Mouse (Mus musculus) ES-CJ7 (cell line): Measurements from ENCODE around the gene Cst12.
"Not testable (repeated sequence)": the region's sequence is repeated elsewhere in the genome, so short reads cannot be mapped to it uniquely, and the experiment has no call there.

Experiments
- DNase-seq: peaks from one replicate; pipeline ENCODE4 v3.0.0; 2011; ENCODE audit warnings: low read depth, low spot score

Gene Cst12

DNA sequence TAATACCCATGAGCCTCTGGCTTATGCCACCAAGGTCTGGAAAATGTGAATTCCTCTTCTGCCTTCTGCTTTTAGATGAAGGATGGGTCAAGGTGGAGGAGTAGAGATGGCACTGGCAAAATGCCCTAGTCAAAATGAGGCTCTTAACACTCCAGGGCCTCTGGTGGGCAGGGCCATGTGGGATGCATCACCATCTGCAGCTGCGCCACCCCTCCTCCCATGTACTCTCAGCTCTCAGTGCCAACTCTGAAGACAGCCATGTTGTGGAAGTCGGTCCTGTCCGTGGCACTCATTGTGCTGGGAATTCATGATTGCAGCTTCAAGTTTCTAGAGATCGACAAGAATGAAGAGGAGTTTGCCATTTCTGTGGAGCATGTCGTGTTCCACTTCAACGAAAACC, at the start of gene Cst12:
Gene Cst12, plus strand, starts transcription at position 220 of the 400 bp plus-strand sequence.
- no peak for DNase-seq

DNA sequence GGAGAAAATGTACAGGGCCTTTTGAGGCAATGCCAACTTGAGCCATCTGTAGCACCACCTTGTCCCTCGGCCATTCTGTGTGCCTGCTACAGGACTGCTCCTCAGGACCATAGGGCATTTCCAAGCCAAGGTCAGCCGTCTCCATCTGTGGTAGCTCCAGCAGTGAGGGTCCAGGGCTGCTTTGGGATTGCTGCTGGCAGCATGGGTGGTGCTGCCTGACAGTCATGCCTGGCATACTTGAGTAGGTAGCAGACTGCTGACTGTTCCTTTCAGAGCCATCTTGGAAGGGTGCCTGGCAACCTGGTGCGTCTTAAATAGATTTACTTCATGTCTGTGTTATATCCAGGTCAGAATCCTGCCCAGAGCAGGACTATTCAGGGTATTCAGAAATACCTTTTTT, 46.2 kb upstream of the Cst12 start:
- no peak for DNase-seq

GRCm38 (mm10) chr2:148743846-148744407, 45.2 kb upstream of the Cst12 start:
- DNase-seq, result no peak

- no peak for DNase-seq
Observed at GRCm38 (mm10) chr2:148750058-148750457, 39.1 kb upstream of the Cst12 start, which contains the start of gene Cstl1. Gene Cstl1, plus strand, starts transcription at chr2:148750358.

DNA sequence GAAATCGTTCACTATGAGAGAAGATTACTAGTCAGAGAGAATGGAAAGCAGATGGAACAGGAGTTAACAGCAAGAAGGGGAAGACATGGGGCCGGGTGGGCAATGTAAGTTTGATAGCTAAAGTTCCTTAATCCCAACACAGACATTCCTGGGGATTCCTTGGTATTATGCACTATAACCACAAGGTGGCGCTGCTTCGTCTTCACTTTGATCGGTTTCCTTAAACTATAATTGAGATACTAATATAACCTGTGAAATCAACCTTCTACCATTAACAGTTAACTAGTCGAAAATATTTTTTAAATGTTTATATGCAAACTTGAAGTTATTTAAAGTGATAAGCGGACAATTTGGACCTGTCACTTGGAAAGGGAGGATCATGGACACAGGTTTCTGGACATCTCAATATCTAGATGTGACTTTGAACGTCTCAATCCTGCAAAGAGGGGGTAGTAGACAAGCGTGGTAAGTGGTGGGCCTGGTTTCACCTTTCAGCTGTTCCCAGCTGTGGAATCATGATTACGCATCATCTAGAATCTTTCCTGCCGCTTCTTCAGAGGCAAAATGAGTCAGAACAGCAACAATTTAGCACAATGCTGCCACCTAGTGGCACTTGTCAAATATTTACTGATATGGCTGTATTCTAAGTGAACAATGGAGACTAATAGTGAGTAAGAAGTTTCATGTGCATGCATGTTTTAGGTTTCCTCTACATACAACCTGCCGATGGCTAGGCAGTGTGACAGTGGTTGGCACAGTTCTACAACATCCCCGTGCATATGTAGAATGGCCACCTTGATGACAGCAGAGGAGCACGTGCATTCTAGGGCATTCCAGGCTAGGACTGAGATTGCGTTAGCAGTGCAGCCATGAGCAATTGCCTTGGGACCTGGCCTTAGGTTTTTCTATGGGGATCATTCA, 37.0 kb upstream of the Cst12 start:
- DNase-seq, result peak; percentile 87

DNA sequence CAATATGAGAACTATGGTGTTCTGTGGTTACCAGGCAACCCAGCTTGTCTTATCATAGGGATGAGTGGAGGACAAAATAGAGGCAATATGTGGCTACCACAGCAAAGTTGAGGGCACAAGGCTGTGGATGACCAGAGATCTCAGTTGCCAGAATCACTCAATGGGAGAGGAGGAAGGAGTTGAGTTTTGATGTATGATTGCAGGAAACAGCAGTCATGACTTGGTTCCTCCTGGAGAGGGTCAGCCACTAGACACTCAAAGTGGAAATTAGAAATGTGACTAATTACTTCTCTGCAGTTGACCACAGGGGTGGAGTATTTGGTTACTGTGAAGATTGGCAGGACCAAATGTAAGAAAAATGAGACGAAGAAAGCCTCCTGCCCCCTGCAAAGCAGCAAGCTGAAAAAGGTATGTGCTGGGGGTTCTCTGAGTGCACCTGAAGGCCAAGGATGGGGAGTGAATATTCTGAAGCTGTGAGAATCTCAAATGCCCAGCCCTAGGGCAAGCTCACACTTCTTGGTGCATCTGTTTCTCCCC, 34.8 kb upstream of the Cst12 start:
- DNase-seq, result no peak

- peak; percentile 17 for DNase-seq
Observed at GRCm38 (mm10) chr2:148763648-148764388, 25.3 kb upstream of the Cst12 start.

DNA sequence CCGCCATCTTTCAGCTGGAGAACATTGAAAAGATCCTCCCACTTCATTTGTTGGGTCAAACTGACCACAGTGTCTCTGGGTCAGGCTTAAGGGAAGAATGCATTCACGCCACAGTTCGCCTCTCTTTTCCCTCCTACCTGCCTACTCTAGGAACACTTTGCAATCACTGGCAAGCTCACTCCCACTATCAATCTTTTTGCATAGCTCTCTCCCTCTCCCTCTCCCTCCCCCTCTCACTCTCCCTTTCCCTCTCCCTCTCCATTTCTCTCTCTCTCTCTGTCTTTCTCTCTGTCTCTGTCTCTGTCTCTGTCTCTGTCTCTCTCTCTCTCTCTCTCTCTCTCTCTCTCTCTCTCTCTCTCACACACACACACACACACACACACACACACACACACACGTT, 17.8 kb upstream of the Cst12 start, which contains the start of gene Cst11:
Gene Cst11, minus strand, starts transcription at position 101 of the 400 bp plus-strand sequence.
- not testable (repeated sequence) for DNase-seq

- DNase-seq, result no peak
Observed at GRCm38 (mm10) chr2:148781709-148782108, 7.5 kb upstream of the Cst12 start, which contains the start of gene 8030411F24Rik. Gene 8030411F24Rik, plus strand, starts transcription at chr2:148782009.

DNA sequence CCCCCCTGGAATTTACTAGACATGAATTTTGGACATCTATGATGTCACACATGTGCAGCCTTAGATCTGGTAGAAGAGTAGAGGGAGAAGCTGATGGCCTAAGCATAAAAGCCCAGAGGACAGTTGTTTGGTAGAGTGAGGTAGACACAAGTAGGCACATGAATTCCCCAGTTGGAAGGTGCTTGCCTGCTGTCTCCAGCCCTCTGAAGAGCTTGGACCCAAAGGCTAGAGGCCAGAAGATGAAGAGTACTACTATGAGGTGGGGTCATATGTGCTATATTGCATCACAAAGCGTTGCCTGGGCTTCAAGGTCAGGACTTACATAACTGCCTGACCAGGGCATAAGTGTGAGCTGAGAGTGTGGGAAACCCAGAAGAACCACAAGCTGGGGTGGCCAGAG, 9.3 kb downstream of the Cst12 start, which contains the start of gene Cst8:
Gene Cst8, plus strand, starts transcription at position 301 of the 400 bp plus-strand sequence.
- DNase-seq, result no peak

- DNase-seq, result no peak
Observed at GRCm38 (mm10) chr2:148801491-148801921, 12.3 kb downstream of the Cst12 start.

DNA sequence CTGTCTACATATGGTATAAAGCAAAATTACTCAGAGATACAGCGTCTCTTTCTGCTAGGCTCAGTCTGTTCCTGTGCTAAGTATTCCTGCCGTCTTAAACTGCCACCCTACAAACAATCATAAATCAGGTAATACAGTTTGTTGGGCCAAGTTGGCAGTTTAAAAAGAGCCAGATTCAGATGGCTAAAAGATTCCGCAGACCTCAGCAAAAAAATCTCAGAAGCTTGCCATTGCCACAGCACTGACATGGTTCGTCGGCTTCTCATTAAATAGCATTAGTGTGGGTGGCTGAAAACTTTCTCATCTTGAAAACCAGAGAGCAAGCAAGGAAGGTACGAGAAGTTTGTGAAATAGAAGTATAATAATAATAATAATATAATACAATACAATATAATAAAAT, 17.5 kb downstream of the Cst12 start:
- no peak for DNase-seq

DNA sequence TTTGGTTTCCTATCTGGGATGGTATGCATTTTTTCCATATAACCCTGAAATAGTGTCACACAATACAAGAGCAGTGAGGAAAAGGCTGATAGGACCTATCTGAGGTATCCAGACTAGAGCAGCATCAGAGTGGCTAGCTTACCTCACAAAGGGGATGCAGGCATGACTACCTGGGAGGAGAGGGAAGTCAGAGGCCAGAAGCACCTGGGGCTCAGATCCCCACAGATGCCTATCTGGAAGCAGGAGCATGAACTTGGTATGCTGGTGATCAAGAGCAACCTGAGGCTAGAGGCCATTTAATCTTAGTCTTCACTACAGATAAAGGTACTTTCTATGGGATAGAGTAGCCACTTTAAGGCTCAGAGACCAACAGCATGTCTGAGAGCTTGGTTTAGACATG, 30.7 kb downstream of the Cst12 start, which contains the start of gene Cst13:
Gene Cst13, plus strand, starts transcription at position 173 of the 400 bp plus-strand sequence.
- DNase-seq, result no peak

- peak; percentile 35 for DNase-seq
Observed at GRCm38 (mm10) chr2:148825986-148826385, 36.8 kb downstream of the Cst12 start.

- no peak for DNase-seq
Observed at GRCm38 (mm10) chr2:148834912-148835311, 45.8 kb downstream of the Cst12 start, which contains the start of gene Cst9. Gene Cst9, plus strand, starts transcription at chr2:148835147.

GRCm38 (mm10) chr2:148838075-148838777, 49.1 kb downstream of the Cst12 start:
- no peak for DNase-seq

GRCm38 (mm10) chr2:148839224-148839623, 50.1 kb downstream of the Cst12 start:
- DNase-seq, result no peak
